Mouse (Mus musculus) cortical plate, adult 2 months (tissue): ENCODE data around the gene Asic2.

ENCODE experiments used
- CTCF ChIP-seq: fragments of 200-500 bp; IDR thresholded peaks from 2 replicates; pipeline ENCODE4 v1.5.1; 2011; ENCODE audit warnings: mild to moderate bottlenecking, control low read depth, low read length; ENCODE audit not compliant: insufficient read depth; ENCODE audit errors: extremely low read depth
- POLR2A ChIP-seq: fragments of 200-500 bp; IDR thresholded peaks from 2 replicates; pipeline ENCODE4 v1.6.1; 2011; ENCODE audit warnings: mild to moderate bottlenecking, low read length, control low read depth; ENCODE audit not compliant: insufficient read depth; ENCODE audit errors: extremely low read depth

DNA sequence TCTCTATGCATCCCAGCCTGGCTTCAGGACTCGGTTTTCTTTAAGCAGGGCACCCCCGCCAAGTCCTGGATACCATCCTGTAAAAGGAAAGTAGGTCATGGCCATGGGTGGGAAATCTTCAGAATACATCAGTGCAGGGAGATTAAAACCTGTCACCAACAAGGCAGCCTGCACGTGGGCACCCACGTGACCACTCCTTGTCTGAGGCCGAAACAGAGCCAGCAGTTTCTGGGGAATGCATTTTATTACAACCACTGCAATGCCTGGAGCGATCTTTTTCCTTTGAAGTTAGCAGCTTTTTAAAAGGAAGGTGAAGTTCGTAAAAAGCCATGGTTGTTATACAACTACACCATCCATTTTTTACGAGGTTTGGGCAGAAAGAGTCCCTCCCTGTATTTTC, 873.7 kb downstream of the Asic2 start:
- TF ChIP-seq CTCF: no peak
- TF ChIP-seq POLR2A: no peak
